Mouse (Mus musculus) thymus, postnatal 14 days (tissue): ENCODE measurements at regions not wholly inside any gene's neighbourhood (a gene's known extent, or its start where the extent isn't known, plus 50 kb on each side); places are given as distances from the start of the nearest gene placed in this dataset.
A peak's percentile ranks its signal among the peaks of the same experiment; 100 is the strongest.

ENCODE experiments used
- DNase-seq: peaks from one replicate; pipeline ENCODE4 v3.0.0; 2021

GRCm38 (mm10) chr10:112863808-112864207, 65.0 kb downstream of the Atxn7l3b start:
- no peak for DNase-seq

GRCm38 (mm10) chr10:112863375-112863774, 65.4 kb downstream of the Atxn7l3b start:
- DNase-seq, result no peak

GRCm38 (mm10) chr10:112851997-112852396, 76.8 kb downstream of the Atxn7l3b start:
- no peak for DNase-seq

- no peak for DNase-seq
These were observed 82.6 kb downstream of the Atxn7l3b start for GRCm38 (mm10) chr10:112846225-112846624.

GRCm38 (mm10) chr10:112837400-112838035, 91.3 kb downstream of the Atxn7l3b start:
- DNase-seq, result no peak

- no peak for DNase-seq
These were observed 92.8 kb downstream of the Atxn7l3b start for GRCm38 (mm10) chr10:112835970-112836369.

GRCm38 (mm10) chr10:112835508-112835907, 93.3 kb downstream of the Atxn7l3b start:
- no peak for DNase-seq

- DNase-seq, result no peak
These were observed 118.6 kb downstream of the Atxn7l3b start for GRCm38 (mm10) chr10:112810181-112810580.

- no peak for DNase-seq
These were observed 125.2 kb downstream of the Atxn7l3b start for GRCm38 (mm10) chr10:112803557-112803956.

GRCm38 (mm10) chr10:112801560-112801959, 127.2 kb downstream of the Atxn7l3b start:
- DNase-seq, result peak; percentile 3

- no peak for DNase-seq
These were observed 130.2 kb downstream of the Atxn7l3b start for GRCm38 (mm10) chr10:112798603-112799002.

GRCm38 (mm10) chr10:112798090-112798489, 130.7 kb downstream of the Atxn7l3b start:
- DNase-seq, result no peak

- no peak for DNase-seq
These were observed 132.9 kb downstream of the Atxn7l3b start for GRCm38 (mm10) chr10:112795938-112796337.

- no peak for DNase-seq
These were observed 133.3 kb downstream of the Atxn7l3b start for GRCm38 (mm10) chr10:112795473-112795872.

- no peak for DNase-seq
These were observed 140.6 kb downstream of the Atxn7l3b start for GRCm38 (mm10) chr10:112788236-112788635.

- no peak for DNase-seq
These were observed 154.5 kb downstream of the Atxn7l3b start for GRCm38 (mm10) chr10:112774262-112774661.

- DNase-seq, result no peak
These were observed 182.1 kb downstream of the Atxn7l3b start for GRCm38 (mm10) chr10:112746683-112747082.

GRCm38 (mm10) chr10:112743527-112743926, 185.3 kb downstream of the Atxn7l3b start:
- no peak for DNase-seq

- no peak for DNase-seq
These were observed 186.7 kb downstream of the Atxn7l3b start for GRCm38 (mm10) chr10:112742123-112742522.
